Mouse (Mus musculus): ENCODE results near the gene Ephb1. TPM values are rescaled to one million over a fixed set of nuclear protein-coding genes. Genes with fewer than 3 reads are reported as not detected.

The Ephb1 gene
- polyA plus RNA-seq, 1 experiment from 2014 or later = 0.22 TPM

DNA sequence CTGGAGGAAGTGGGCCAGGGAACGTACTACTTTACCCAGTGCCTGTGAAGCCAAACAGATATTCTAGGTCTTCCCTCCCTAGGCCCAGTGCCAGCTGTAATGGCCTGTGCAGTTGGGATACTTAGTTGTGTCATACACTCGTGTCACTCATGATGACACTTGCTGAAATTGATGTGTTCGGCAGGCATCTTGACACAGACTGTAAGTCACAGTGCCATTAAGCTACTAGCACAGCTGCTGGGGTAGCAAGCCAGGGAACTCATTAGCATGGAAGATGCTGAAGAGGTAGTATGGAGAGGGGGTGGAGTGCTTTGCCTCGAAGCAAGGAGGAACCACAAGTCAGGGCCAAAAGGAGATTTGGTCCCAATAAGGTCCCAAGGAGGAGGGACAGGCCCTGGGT lies 279.0 kb downstream of the Ephb1 start:
- no peak for ATAC-seq (ENCODE audit: low read depth)
- H3K27me3 ChIP-seq (ENCODE audit: control insufficient read depth, insufficient read depth, low read depth, low read length) = no peaks in the 10 kb centered on the region
- H3K9me3 ChIP-seq (replicated peaks; ENCODE audit: control insufficient read depth, low read length) = no peaks in the 10 kb centered on the region
- H3K4me3 ChIP-seq (ENCODE audit: low read depth, low read length) = no peak overlapping the region
- no peak overlapping the region for H3K27ac ChIP-seq (ENCODE audit: low read length)
- no peaks in the 10 kb centered on the region for H3K36me3 ChIP-seq (ENCODE audit: control insufficient read depth, insufficient read depth)
- H3K4me2 ChIP-seq (ENCODE audit: low read depth, low read length) = no peak overlapping the region
- no peaks in the 10 kb centered on the region for H3K4me1 ChIP-seq (ENCODE audit: control insufficient read depth, low read depth, low read length)
- no peak overlapping the region for H3K9ac ChIP-seq (ENCODE audit: low read depth, low read length)
- WGBS (ENCODE audit: insufficient replicate concordance) = 40% methylated on average over 4 of the region's 4 CpGs

DNA sequence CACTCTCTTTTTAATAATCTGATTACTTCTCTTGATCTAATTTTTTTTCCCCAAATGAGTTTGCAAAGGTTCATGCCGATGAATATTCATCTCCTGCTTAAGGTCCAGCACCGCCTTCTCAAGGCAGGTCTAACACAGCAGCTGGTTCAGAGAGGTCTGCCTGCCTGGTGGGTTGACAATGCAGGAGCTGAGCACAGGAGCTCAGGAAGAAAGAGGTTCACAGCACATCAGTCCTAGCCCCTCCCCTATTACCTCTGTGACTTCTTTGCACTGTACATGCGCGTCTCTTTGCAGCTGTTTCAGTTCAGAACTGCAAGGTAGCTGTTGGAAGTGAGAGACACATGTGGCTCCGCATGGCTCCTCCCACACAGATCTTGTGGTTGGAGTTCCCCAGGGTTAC lies 281.1 kb downstream of the Ephb1 start:
- no peaks in the 10 kb centered on the region for H3K9me3 ChIP-seq (replicated peaks; ENCODE audit: control insufficient read depth, low read length)
- no peaks in the 10 kb centered on the region for H3K27me3 ChIP-seq (ENCODE audit: control insufficient read depth, insufficient read depth, low read depth, low read length)
- no peak overlapping the region for H3K9ac ChIP-seq (ENCODE audit: low read depth, low read length)
- H3K4me1 ChIP-seq (ENCODE audit: control insufficient read depth, low read depth, low read length) = no peaks in the 10 kb centered on the region
- no peak for ATAC-seq (ENCODE audit: low read depth)
- H3K27ac ChIP-seq (ENCODE audit: low read length) = no peak overlapping the region
- no peak overlapping the region for H3K4me2 ChIP-seq (ENCODE audit: low read depth, low read length)
- no peaks in the 10 kb centered on the region for H3K36me3 ChIP-seq (ENCODE audit: control insufficient read depth, insufficient read depth)
- no peak overlapping the region for H3K4me3 ChIP-seq (ENCODE audit: low read depth, low read length)
- WGBS (ENCODE audit: insufficient replicate concordance) = 67% methylated on average over 5 of the region's 5 CpGs

DNA sequence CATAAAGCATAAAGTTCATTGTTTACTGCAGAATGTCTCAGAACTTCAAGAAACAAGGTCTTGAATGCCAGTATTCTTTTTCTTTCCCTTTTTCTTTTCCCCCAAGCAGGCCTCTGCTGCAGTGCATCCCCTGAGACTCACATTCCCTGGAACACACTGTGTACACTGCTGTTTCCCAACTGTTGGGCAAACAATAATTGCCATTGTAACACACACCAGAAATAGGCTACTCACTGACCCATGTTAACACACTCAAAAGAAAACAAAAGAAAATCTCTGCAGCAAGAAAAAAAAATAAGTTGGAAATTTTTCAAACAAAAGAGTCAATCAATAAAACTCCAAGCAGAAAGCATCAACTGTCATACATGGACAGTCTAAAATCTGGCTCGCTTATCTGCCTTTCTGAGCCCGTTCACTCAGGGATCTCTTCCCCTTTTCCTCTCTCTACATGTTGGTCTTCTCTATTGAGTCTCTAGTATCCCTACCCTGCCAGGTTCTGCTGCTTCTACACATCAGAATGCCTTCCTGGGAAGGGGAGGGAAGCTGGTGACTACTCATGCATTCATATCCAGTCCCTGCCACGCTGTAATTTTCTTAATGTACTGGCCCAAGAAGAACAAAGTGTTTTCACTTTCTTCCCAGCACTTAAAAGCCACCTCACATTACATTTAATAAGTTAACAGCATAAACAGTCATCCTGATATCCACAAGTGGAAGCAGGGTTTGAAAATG lies 285.2 kb downstream of the Ephb1 start:
- Histone ChIP-seq H3K36me3 (ENCODE audit: control insufficient read depth, insufficient read depth) (no peaks in the 10 kb centered on the region), H3K4me3 (ENCODE audit: low read depth, low read length) (no peak overlapping the region), H3K9ac (ENCODE audit: low read depth, low read length) (no peak overlapping the region), H3K4me2 (ENCODE audit: low read depth, low read length) (no peak overlapping the region), H3K4me1 (ENCODE audit: control insufficient read depth, low read depth, low read length) (no peaks in the 10 kb centered on the region), H3K27ac (ENCODE audit: low read length) (no peak overlapping the region), H3K9me3 (replicated peaks; ENCODE audit: control insufficient read depth, low read length) (no peaks in the 10 kb centered on the region), H3K27me3 (ENCODE audit: control insufficient read depth, insufficient read depth, low read depth, low read length) (no peaks in the 10 kb centered on the region)
- 48% methylated on average over 3 of the region's 3 CpGs for whole genome bisulfite sequencing (ENCODE audit: insufficient replicate concordance)
- ATAC-seq (ENCODE audit: low read depth) = no peak

DNA sequence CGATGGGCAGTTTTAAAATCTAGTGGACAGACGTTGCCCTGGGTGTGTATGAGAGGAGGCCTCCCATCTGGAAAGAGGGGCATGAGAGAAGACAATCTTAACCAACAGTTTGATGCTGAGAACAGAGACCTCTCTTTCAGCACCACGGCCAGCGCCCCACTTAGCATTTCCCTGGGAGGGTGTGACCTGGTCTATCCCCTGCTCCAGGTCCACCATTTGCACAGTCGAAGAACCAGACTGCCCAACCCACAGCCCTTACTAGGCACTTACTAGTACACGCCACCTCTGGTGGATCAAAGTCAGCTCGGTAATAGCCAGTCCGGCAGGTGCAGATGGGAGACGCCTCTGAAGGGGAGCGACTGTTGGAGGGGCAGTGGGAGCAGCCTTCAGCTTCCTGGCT lies 287.9 kb downstream of the Ephb1 start:
- H3K27ac ChIP-seq (ENCODE audit: low read length) = no peak overlapping the region
- H3K27me3 ChIP-seq (ENCODE audit: control insufficient read depth, insufficient read depth, low read depth, low read length) = no peaks in the 10 kb centered on the region
- no peaks in the 10 kb centered on the region for H3K4me1 ChIP-seq (ENCODE audit: control insufficient read depth, low read depth, low read length)
- no peaks in the 10 kb centered on the region for H3K9me3 ChIP-seq (replicated peaks; ENCODE audit: control insufficient read depth, low read length)
- no peak overlapping the region for H3K4me3 ChIP-seq (ENCODE audit: low read depth, low read length)
- H3K9ac ChIP-seq (ENCODE audit: low read depth, low read length) = no peak overlapping the region
- ATAC-seq (ENCODE audit: low read depth) = no peak
- no peaks in the 10 kb centered on the region for H3K36me3 ChIP-seq (ENCODE audit: control insufficient read depth, insufficient read depth)
- no peak overlapping the region for H3K4me2 ChIP-seq (ENCODE audit: low read depth, low read length)
- WGBS (ENCODE audit: insufficient replicate concordance) = 48% methylated on average over 10 of the region's 10 CpGs

DNA sequence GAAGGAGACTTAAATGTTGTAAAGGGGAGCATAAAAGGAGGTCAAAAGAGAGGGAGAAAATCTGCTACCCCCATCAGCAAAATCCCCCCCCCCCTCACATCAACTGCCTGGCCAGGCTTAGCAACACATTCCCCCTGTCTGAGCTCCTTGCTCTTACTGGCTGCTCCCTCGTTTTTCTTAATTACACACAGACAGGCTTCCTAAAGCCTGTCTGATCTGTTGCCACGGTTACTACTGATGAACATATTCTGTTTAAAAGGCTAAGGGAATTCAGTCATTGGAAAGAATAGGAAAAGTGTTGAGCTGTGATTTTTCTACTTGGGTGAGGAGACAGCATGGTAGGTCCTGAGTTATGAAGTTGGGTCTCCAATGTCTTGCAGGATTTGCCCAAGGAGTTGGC lies 308.6 kb downstream of the Ephb1 start:
- H3K9ac ChIP-seq (ENCODE audit: low read depth, low read length) = no peak overlapping the region
- H3K4me1 ChIP-seq (ENCODE audit: control insufficient read depth, low read depth, low read length) = no peaks in the 10 kb centered on the region
- H3K27ac ChIP-seq (ENCODE audit: low read length) = no peak overlapping the region
- no peaks in the 10 kb centered on the region for H3K27me3 ChIP-seq (ENCODE audit: control insufficient read depth, insufficient read depth, low read depth, low read length)
- no peaks in the 10 kb centered on the region for H3K9me3 ChIP-seq (replicated peaks; ENCODE audit: control insufficient read depth, low read length)
- WGBS (ENCODE audit: insufficient replicate concordance) = 37% methylated on average over 2 of the region's 2 CpGs
- no peak for ATAC-seq (ENCODE audit: low read depth)
- H3K36me3 ChIP-seq (ENCODE audit: control insufficient read depth, insufficient read depth) = no peaks in the 10 kb centered on the region
- H3K4me3 ChIP-seq (ENCODE audit: low read depth, low read length) = no peak overlapping the region
- H3K4me2 ChIP-seq (ENCODE audit: low read depth, low read length) = no peak overlapping the region

DNA sequence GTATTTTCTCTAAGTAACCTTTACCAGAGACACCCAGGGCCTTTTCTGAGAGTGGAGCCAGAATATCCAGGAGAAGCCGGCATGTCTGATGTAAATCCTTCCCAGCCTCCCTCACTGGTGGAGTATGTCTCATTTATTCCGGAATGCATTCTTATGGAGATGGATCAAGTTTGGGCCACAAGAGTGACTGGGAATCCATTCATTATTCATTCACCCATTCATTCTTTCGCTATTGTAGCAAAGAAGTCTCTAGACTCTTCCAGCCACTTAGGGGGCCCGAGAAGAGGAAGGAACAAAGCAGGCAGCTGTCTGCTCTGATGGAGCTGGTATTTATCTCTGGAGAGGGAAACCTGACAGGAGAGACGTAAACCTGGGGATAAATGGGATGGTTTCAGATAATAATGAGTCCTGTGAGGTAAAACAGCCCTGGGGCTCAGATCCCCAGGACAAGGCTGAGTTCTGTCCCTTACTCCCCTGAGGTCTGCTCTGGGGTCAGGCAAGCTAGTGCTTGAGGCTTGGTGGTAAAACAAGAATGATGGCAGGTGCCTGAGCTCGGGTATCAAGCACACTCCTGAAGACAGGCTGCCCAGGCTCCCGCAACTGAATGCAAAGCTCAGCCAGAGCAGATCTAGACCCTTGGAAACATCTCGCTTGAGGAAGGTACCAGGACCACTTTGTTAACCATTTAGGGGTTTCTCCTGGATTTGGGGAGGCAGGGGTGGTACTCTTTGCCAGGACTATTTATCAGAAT lies 309.2 kb downstream of the Ephb1 start:
- no peak overlapping the region for H3K4me2 ChIP-seq (ENCODE audit: low read depth, low read length)
- no peak overlapping the region for H3K9ac ChIP-seq (ENCODE audit: low read depth, low read length)
- H3K4me3 ChIP-seq (ENCODE audit: low read depth, low read length) = no peak overlapping the region
- ATAC-seq (ENCODE audit: low read depth) = no peak
- H3K4me1 ChIP-seq (ENCODE audit: control insufficient read depth, low read depth, low read length) = no peaks in the 10 kb centered on the region
- H3K36me3 ChIP-seq (ENCODE audit: control insufficient read depth, insufficient read depth) = no peaks in the 10 kb centered on the region
- 47% methylated on average over 8 of the region's 8 CpGs for WGBS (ENCODE audit: insufficient replicate concordance)
- H3K9me3 ChIP-seq (replicated peaks; ENCODE audit: control insufficient read depth, low read length) = no peaks in the 10 kb centered on the region
- no peaks in the 10 kb centered on the region for H3K27me3 ChIP-seq (ENCODE audit: control insufficient read depth, insufficient read depth, low read depth, low read length)
- H3K27ac ChIP-seq (ENCODE audit: low read length) = no peak overlapping the region

DNA sequence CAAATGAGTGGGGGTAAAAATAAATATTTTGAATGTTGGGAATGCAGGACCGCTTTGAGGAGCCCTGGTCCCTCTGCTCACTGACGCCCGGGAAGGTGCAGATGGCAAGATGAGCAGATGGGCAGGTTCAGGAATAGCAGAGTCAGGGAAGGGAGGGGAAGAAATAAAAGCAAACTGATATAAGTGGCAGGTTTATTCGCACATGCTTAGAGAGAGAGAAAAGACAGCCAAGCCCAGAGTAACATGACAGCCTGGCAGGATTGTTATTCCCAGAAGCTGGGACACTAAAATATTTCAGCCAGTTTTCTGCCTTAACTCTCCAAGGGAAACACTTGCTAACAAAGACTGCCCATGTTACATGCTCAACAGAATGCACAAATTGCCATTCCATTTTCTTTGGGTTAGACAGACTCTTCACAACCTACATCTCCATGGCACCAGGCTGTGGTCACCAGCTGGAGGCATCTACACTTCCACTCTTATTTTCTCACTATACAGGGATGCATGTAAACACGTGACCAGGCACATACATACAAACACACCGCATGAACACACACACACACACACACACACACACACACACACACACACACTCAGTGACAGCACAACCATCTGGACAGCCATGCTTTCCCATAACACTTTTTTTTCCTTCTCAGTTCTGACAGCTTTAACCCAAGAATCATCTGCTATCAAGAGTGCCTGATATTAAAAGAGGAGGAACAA lies 315.3 kb downstream of the Ephb1 start:
- Histone ChIP-seq H3K36me3 (ENCODE audit: control insufficient read depth, insufficient read depth) (no peaks in the 10 kb centered on the region), H3K9ac (ENCODE audit: low read depth, low read length) (no peak overlapping the region), H3K4me2 (ENCODE audit: low read depth, low read length) (no peak overlapping the region), H3K27ac (ENCODE audit: low read length) (no peak overlapping the region), H3K27me3 (ENCODE audit: control insufficient read depth, insufficient read depth, low read depth, low read length) (no peaks in the 10 kb centered on the region), H3K4me1 (ENCODE audit: control insufficient read depth, low read depth, low read length) (no peaks in the 10 kb centered on the region), H3K4me3 (ENCODE audit: low read depth, low read length) (no peak overlapping the region), H3K9me3 (replicated peaks; ENCODE audit: control insufficient read depth, low read length) (no peaks in the 10 kb centered on the region)
- WGBS (ENCODE audit: insufficient replicate concordance) = 54% methylated on average over 6 of the region's 6 CpGs
- ATAC-seq (ENCODE audit: low read depth) = no peak

DNA sequence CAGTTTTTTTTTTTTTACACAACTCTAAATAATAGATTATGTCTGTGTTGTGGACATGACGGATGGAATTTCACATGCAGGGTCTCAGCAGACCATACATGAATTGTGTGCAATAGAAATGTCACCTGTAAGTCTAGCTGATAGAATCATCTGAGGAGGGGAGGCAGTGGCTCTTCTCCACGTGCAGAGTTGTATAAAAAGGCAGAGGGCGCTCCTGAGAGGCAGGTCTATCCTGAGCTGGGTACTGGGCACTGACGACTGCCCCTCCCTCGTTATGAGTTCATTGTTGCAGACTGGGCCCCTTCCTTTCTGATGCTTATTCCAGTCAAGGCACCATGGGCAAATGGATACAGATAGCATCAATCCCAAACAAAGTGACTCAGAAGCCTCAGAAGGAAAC lies 318.4 kb downstream of the Ephb1 start:
- H3K9ac ChIP-seq (ENCODE audit: low read depth, low read length) = no peak overlapping the region
- no peaks in the 10 kb centered on the region for H3K4me1 ChIP-seq (ENCODE audit: control insufficient read depth, low read depth, low read length)
- H3K4me2 ChIP-seq (ENCODE audit: low read depth, low read length) = no peak overlapping the region
- 38% methylated on average over 5 of the region's 5 CpGs for WGBS (ENCODE audit: insufficient replicate concordance)
- no peaks in the 10 kb centered on the region for H3K27me3 ChIP-seq (ENCODE audit: control insufficient read depth, insufficient read depth, low read depth, low read length)
- H3K36me3 ChIP-seq (ENCODE audit: control insufficient read depth, insufficient read depth) = no peaks in the 10 kb centered on the region
- no peak overlapping the region for H3K4me3 ChIP-seq (ENCODE audit: low read depth, low read length)
- ATAC-seq (ENCODE audit: low read depth) = no peak
- H3K9me3 ChIP-seq (replicated peaks; ENCODE audit: control insufficient read depth, low read length) = no peaks in the 10 kb centered on the region
- H3K27ac ChIP-seq (ENCODE audit: low read length) = no peak overlapping the region

DNA sequence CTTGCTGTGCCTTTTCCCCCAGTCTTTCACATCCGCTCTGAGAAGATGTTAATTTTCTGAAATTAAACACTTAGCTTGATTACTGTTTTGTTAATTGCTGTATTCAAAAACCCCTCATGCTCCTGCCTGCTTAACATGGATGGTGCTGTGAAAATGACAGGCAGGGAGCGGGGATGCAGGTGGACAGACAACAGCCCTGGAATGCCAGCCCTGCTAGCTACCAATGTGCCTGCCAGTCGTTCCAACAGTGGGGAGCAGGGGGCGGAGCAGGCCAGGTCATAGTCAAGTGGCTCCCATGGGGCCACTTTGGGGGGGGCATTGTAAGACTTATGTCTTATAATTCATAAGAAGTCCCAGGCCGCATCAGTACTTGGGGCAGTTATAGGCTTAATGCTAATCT lies 321.3 kb downstream of the Ephb1 start:
- 59% methylated on average over 5 of the region's 5 CpGs for WGBS (ENCODE audit: insufficient replicate concordance)
- Histone ChIP-seq H3K36me3 (ENCODE audit: control insufficient read depth, insufficient read depth) (no peaks in the 10 kb centered on the region), H3K4me1 (ENCODE audit: control insufficient read depth, low read depth, low read length) (no peaks in the 10 kb centered on the region), H3K4me3 (ENCODE audit: low read depth, low read length) (no peak overlapping the region), H3K9ac (ENCODE audit: low read depth, low read length) (no peak overlapping the region), H3K27me3 (ENCODE audit: control insufficient read depth, insufficient read depth, low read depth, low read length) (no peaks in the 10 kb centered on the region), H3K4me2 (ENCODE audit: low read depth, low read length) (no peak overlapping the region), H3K9me3 (replicated peaks; ENCODE audit: control insufficient read depth, low read length) (no peaks in the 10 kb centered on the region), H3K27ac (ENCODE audit: low read length) (no peak overlapping the region)
- ATAC-seq (ENCODE audit: low read depth) = no peak
